Mouse (Mus musculus): Measurements from ENCODE around the gene Lemd1. TPM values are rescaled to one million over a fixed set of nuclear protein-coding genes. Genes with fewer than 3 reads are reported as not detected.
A peak's percentile ranks its signal among the peaks of the same experiment; 100 is the strongest.

Gene Lemd1
- polyA plus RNA-seq, 1 experiment = not detected

DNA sequence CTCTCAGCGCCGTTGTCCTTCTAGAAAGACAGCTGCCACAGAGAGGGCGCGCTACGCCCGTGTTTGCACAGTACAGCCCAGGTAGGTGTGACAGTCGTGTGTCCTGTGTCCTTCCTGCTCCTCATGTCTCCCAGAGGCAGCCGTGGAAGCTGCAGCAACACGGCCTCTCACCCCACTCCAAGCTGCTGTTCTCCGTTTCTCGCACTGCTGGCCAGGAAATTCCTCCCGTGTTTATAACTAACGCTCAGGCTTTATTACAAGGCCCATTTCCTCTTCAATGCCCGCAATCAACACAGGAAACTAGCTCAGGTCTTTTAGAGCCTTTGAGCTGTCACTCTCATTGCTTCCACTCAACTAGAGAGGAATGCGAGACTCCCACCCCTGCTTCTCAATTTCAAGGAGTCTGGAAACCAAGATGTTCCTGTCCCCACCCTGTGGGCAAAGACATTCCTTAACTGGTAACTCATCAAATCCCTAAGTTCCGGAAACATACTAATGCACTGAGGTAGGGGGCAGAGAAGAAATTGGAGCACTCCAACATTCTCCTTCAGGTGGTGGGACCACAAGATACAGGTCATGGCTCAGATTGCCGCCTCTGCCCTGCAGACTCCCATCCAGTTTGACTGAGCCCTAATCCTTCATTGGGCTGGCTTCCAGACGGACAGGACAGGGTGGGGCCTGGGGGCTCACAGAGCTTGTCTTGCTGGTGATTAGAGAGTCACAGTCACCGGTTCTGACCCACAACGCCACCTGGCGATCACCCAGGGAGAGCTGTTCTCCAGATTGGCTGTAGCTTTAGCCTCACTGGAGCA is 101.3 kb downstream of the Lemd1 start:
- 44% methylated on average over 21 of the region's 21 CpGs for WGBS
- Histone ChIP-seq H3K27me3 (ENCODE audit: control insufficient read depth, insufficient read depth, low read length) (no peaks in the 10 kb centered on the region), H3K4me1 (ENCODE audit: control insufficient read depth, insufficient read depth, insufficient read length) (peaks cover 14% of the 10 kb centered on the region; the same call in 1 of the 2 replicates)

DNA sequence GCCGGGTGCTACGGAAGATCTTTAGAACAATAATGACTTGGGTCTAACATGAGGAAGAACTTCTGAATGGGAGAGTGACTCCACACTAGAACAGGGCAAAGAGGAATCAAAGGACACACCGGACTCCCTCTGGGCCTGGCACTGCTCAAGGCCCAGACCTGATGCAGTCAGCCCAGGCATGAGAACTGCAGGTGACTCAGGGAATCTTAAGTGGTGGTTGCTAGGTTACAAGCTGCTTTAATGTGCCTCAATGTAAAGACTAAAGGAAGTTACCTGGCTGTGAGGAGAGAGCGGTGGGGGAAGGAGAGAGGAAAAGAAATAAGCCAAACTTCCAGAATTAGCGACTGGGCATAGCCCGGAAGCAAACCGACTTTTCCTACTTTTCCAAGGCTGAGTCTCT is 104.3 kb downstream of the Lemd1 start:
- TF ChIP-seq POLR2A (IDR thresholded peaks at IDR 0.05; ENCODE audit: low read depth, low read length) (no peak), CTCF (IDR thresholded peaks at IDR 0.05; ENCODE audit: extremely low read depth, insufficient read depth, insufficient read length, insufficient replicate concordance) (no peak)

More for the DNA sequence above, 101.3 kb downstream of the Lemd1 start:
- TF ChIP-seq POLR2A (IDR thresholded peaks at IDR 0.05; ENCODE audit: low read depth, low read length) (no peak), CTCF (IDR thresholded peaks at IDR 0.05; ENCODE audit: extremely low read depth, insufficient read depth, insufficient read length, insufficient replicate concordance) (no peak)
- Histone ChIP-seq H3K36me3 (ENCODE audit: control insufficient read depth, insufficient read depth, low read length) (no peaks in the 10 kb centered on the region), H3K4me3 (ENCODE audit: extremely low read depth, insufficient read depth, insufficient read length) (no peak overlapping the region), H3K27ac (ENCODE audit: insufficient read depth, low read length) (no peak overlapping the region)
- DNase-seq (ENCODE audit: low read depth in 1 of 2, low spot score in 2 of 2) = no peak

DNA sequence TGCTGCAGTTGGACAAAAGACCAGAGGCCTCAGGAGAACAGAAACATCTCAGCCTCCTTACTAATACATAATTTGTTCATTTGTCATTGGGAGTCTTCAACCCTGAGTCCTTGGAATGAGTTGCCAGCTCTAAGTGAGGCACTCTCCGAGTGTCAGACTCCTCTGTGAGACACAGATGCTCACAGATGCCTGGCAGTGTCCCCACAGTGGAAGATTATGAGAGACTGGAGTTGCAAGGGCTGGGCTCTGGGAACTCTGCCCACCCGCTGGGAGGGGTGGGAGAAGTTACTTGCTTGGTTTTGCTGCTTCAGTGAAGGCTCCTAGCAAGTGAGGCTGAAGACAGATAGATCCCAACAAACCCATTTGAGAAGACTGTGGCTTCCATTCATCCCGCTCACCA is 104.8 kb downstream of the Lemd1 start:
- 81% methylated on average over 3 of the region's 3 CpGs for WGBS
- DNase-seq (ENCODE audit: low read depth in 1 of 2, low spot score in 2 of 2) = no peak
- Histone ChIP-seq H3K4me3 (ENCODE audit: extremely low read depth, insufficient read depth, insufficient read length) (no peak overlapping the region), H3K27me3 (ENCODE audit: control insufficient read depth, insufficient read depth, low read length) (peaks cover 12% of the 10 kb centered on the region), H3K27ac (ENCODE audit: insufficient read depth, low read length) (no peak overlapping the region), H3K36me3 (ENCODE audit: control insufficient read depth, insufficient read depth, low read length) (no peaks in the 10 kb centered on the region), H3K4me1 (ENCODE audit: control insufficient read depth, insufficient read depth, insufficient read length) (peaks cover 13% of the 10 kb centered on the region)
- TF ChIP-seq CTCF (IDR thresholded peaks at IDR 0.05; ENCODE audit: extremely low read depth, insufficient read depth, insufficient read length, insufficient replicate concordance) (no peak), POLR2A (IDR thresholded peaks at IDR 0.05; ENCODE audit: low read depth, low read length) (no peak)

More for the DNA sequence above, 104.3 kb downstream of the Lemd1 start:
- Histone ChIP-seq H3K27ac (ENCODE audit: insufficient read depth, low read length) (no peak overlapping the region), H3K36me3 (ENCODE audit: control insufficient read depth, insufficient read depth, low read length) (no peaks in the 10 kb centered on the region), H3K4me1 (ENCODE audit: control insufficient read depth, insufficient read depth, insufficient read length) (peaks cover 16% of the 10 kb centered on the region), H3K27me3 (ENCODE audit: control insufficient read depth, insufficient read depth, low read length) (peaks cover 12% of the 10 kb centered on the region), H3K4me3 (ENCODE audit: extremely low read depth, insufficient read depth, insufficient read length) (no peak overlapping the region)
- WGBS = 87% methylated on average over 7 of the region's 7 CpGs
- no peak for DNase-seq (ENCODE audit: low read depth in 1 of 2, low spot score in 2 of 2)

DNA sequence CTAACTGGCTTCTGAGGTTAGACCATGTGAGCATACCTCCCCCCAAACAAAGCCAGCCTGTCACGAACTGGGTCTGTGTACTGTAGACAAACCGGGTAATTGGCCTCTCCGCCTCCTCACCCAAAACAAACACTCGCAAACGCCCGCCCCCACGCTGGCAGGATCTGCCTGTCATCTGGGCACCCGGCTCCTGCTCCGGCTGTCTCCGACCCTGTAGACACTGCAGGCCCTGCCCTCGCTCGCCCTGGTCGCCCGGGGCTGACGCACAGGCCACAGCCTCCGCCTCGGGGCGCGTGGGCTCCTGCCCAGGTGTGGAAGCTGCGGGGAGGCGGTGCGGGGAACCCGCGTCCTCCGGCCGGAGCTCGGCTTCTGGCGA is 107.2 kb downstream of the Lemd1 start, which contains the start of gene Klhdc8a:
TSS of gene Klhdc8a (plus strand) at position 202 of the 376 bp plus-strand sequence.
- DNase-seq (ENCODE audit: low read depth in 1 of 2, low spot score in 2 of 2) = no peak
- peaks cover 12% of the 10 kb centered on the region for H3K27me3 ChIP-seq (ENCODE audit: control insufficient read depth, insufficient read depth, low read length)
- H3K4me3 ChIP-seq (ENCODE audit: extremely low read depth, insufficient read depth, insufficient read length) = peak within 1 kb of the TSS; percentile 34
- H3K4me1 ChIP-seq (ENCODE audit: control insufficient read depth, insufficient read depth, insufficient read length) = peaks cover 6% of the 10 kb centered on the region; the same call in 1 of the 2 replicates
- WGBS = 4% methylated on average over 28 of the region's 28 CpGs
- H3K27ac ChIP-seq (ENCODE audit: insufficient read depth, low read length) = no peak within 1 kb of the TSS
- TF ChIP-seq CTCF (IDR thresholded peaks at IDR 0.05; ENCODE audit: extremely low read depth, insufficient read depth, insufficient read length, insufficient replicate concordance) (no peak), POLR2A (IDR thresholded peaks at IDR 0.05; ENCODE audit: low read depth, low read length) (no peak)
- H3K36me3 ChIP-seq (ENCODE audit: control insufficient read depth, insufficient read depth, low read length) = no peaks in the 10 kb centered on the region

DNA sequence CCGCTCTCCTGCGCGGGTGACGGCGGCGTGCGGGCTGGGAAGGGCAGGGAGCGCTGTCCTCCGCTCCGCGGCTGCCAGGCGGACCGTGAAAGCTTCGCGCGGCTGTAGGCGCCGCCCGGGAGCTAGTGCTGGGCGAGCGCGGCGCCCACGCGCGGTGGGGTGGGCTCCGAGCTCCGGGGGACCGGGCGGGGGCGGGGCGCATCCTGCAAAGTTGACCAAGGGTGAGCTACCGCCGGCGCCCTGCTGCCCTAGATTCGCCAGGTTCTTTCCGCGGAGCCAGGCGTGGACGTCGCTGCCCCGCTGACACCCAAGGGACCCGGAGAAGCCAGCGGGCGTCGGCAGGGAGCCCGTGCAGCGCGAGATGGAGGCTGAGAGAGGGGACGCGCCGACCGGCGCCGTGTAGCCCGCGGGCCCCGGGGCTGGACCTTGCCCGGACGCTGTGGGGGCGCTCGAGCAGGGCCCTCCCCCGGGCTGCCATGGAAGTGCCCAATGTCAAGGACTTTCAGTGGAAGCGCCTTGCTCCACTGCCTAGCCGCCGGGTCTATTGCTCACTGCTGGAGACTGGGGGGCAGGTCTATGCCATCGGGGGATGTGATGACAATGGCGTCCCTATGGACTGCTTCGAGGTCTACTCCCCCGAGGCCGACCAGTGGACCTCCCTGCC is 107.7 kb downstream of the Lemd1 start:
- Histone ChIP-seq H3K4me1 (ENCODE audit: control insufficient read depth, insufficient read depth, insufficient read length) (peaks cover 6% of the 10 kb centered on the region; the same call in 1 of the 2 replicates), H3K27ac (ENCODE audit: insufficient read depth, low read length) (no peak overlapping the region), H3K4me3 (ENCODE audit: extremely low read depth, insufficient read depth, insufficient read length) (peak overlapping the region; percentile 34), H3K27me3 (ENCODE audit: control insufficient read depth, insufficient read depth, low read length) (peaks cover 12% of the 10 kb centered on the region), H3K36me3 (ENCODE audit: control insufficient read depth, insufficient read depth, low read length) (no peaks in the 10 kb centered on the region)
- WGBS = 2% methylated on average over 68 of the region's 71 CpGs
- peak in 1 of 2 experiments; percentile 31 for DNase-seq (ENCODE audit: low read depth in 1 of 2, low spot score in 2 of 2)
- no peak for TF ChIP-seq POLR2A (IDR thresholded peaks at IDR 0.05; ENCODE audit: low read depth, low read length)
- TF ChIP-seq CTCF (IDR thresholded peaks at IDR 0.05; ENCODE audit: extremely low read depth, insufficient read depth, insufficient read length, insufficient replicate concordance) = no peak

DNA sequence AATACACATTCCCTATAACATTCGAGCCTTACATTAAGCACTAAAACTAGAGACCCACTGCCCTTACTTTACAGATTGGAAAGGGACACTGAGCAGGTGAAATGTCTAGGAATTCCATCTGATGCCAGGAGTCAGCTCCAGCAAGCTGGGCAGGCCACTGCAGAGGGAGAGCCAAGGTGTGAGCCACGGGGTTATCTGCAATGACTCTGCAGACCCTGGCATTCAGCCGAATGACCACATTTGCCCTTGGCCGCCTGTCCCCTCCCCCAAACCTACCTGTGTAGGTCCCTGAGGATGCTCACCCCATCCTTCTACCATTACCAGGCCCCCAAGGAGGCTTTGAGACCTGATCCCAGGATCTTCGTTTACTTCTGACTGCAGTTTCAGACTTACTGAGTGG is 108.5 kb downstream of the Lemd1 start:
- no peak for TF ChIP-seq POLR2A (IDR thresholded peaks at IDR 0.05; ENCODE audit: low read depth, low read length)
- no peak for TF ChIP-seq CTCF (IDR thresholded peaks at IDR 0.05; ENCODE audit: extremely low read depth, insufficient read depth, insufficient read length, insufficient replicate concordance)
- Histone ChIP-seq H3K27ac (ENCODE audit: insufficient read depth, low read length) (no peak overlapping the region), H3K36me3 (ENCODE audit: control insufficient read depth, insufficient read depth, low read length) (no peaks in the 10 kb centered on the region), H3K4me3 (ENCODE audit: extremely low read depth, insufficient read depth, insufficient read length) (no peak overlapping the region), H3K4me1 (ENCODE audit: control insufficient read depth, insufficient read depth, insufficient read length) (peaks cover 6% of the 10 kb centered on the region; the same call in 1 of the 2 replicates), H3K27me3 (ENCODE audit: control insufficient read depth, insufficient read depth, low read length) (peaks cover 12% of the 10 kb centered on the region)
- DNase-seq (ENCODE audit: low read depth in 1 of 2, low spot score in 2 of 2) = no peak
- WGBS = 82% methylated on average over 5 of the region's 5 CpGs

Data from spleen, adult 2 months (tissue).